Comparison of ENCODE assay signal across 10 mouse cellular contexts in genomic region chr17:70988337-70988767, GRCm38 (mm10). TPM values are rescaled to one million over a fixed set of nuclear protein-coding genes. Genes with fewer than 3 reads are reported as not detected.
A peak's percentile ranks its signal among the peaks of the same experiment; 100 is the strongest.
DNase-seq lines count a peak whose midpoint lies in the region; ATAC-seq and TF ChIP-seq lines count a peak whose summit lies in the region.
"Had no signal": no experiment of that assay in that cellular context is flagged by ENCODE, and none has a peak within 500 bp of the region (broad histone marks: within the 10 kb centered on the region; RNA-seq: fewer than 3 reads in every experiment).

No protein-coding gene starts in this region.

- no peak overlapping the region for H3K9ac ChIP-seq in liver, postnatal 0 days (replicated peaks)
- no peak overlapping the region for H3K9ac ChIP-seq in liver, embryonic 11.5 days (ENCODE audit: low read depth, low read length)
- 0 out of 2 replicates have a peak overlapping the region, but pooled peaks have one; percentile 96 for H3K9ac ChIP-seq in hindbrain, embryonic 13.5 days

- TF ChIP-seq POLR2A in myocyte (IDR thresholded peaks at IDR 0.05; ENCODE audit: insufficient read length, low read depth), result no peak

- peaks cover 51% of the 10 kb centered on the region for H3K79me2 ChIP-seq in myocyte (ENCODE audit: control insufficient read depth, insufficient read depth)

- no peak for TF ChIP-seq EP300 in liver, postnatal 0 days (IDR thresholded peaks at IDR 0.05; ENCODE audit: low read depth)

- no peak for DNase-seq in liver, postnatal 0 days
- no peak for DNase-seq in liver, embryonic 11.5 days (ENCODE audit: low spot score)
- peak; percentile 43 for DNase-seq in kidney, adult 11 months
- DNase-seq in gastrocnemius, postnatal 10 days, result no peak
- DNase-seq: embryo, embryonic 11 days; heart, adult 18-20 months had no signal

- peaks cover 45% of the 10 kb centered on the region for H3K4me1 ChIP-seq in liver, postnatal 0 days (ENCODE audit: insufficient read depth)
- peaks cover 18% of the 10 kb centered on the region for H3K4me1 ChIP-seq in liver, embryonic 11.5 days (replicated peaks; ENCODE audit: control insufficient read depth, insufficient read depth, low read length)
- peaks cover 33% of the 10 kb centered on the region for H3K4me1 ChIP-seq in hindbrain, embryonic 13.5 days (replicated peaks)

- no peak overlapping the region for H3K27ac ChIP-seq in liver, postnatal 0 days (ENCODE audit: low read depth)
- no peak overlapping the region for H3K27ac ChIP-seq in liver, embryonic 11.5 days (ENCODE audit: low read depth, low read length)
- H3K27ac ChIP-seq in hindbrain, embryonic 13.5 days, result no peak overlapping the region

- no peak for ATAC-seq in liver, postnatal 0 days
- ATAC-seq in liver, embryonic 11.5 days (replicated peaks; ENCODE audit: low FRiP score), result no peak
- ATAC-seq in hindbrain, embryonic 13.5 days (ENCODE audit: low FRiP score), result no peak
- ATAC-seq in erythroid progenitor cell, adult 5-6 weeks (replicated peaks; ENCODE audit: low FRiP score, poor library complexity, severe bottlenecking), result no peak
- ATAC-seq: forebrain, embryonic 14.5 days had no signal

- H3K36me3 ChIP-seq in liver, postnatal 0 days (replicated peaks; ENCODE audit: insufficient read depth, low read length), result peaks cover 9% of the 10 kb centered on the region
- peaks cover 10% of the 10 kb centered on the region for H3K36me3 ChIP-seq in liver, embryonic 11.5 days (ENCODE audit: control insufficient read depth, insufficient read depth, low read length)
- H3K36me3 ChIP-seq in hindbrain, embryonic 13.5 days, result peaks cover 17% of the 10 kb centered on the region
- peaks cover 31% of the 10 kb centered on the region for H3K36me3 ChIP-seq in myocyte (ENCODE audit: control insufficient read depth, insufficient read depth)

- H3K27me3 ChIP-seq in liver, postnatal 0 days (ENCODE audit: insufficient read depth, low read length), result no peaks in the 10 kb centered on the region
- no peaks in the 10 kb centered on the region for H3K27me3 ChIP-seq in liver, embryonic 11.5 days (replicated peaks; ENCODE audit: control insufficient read depth, insufficient read depth, low read length)
- H3K27me3 ChIP-seq in hindbrain, embryonic 13.5 days, result no peaks in the 10 kb centered on the region
- no peaks in the 10 kb centered on the region for H3K27me3 ChIP-seq in myocyte (ENCODE audit: control insufficient read depth, insufficient read depth, insufficient read length)

- TF ChIP-seq CTCF in liver, postnatal 0 days (IDR thresholded peaks at IDR 0.05; ENCODE audit: low read depth), result no peak

- no peak overlapping the region for H3K4me3 ChIP-seq in liver, postnatal 0 days (ENCODE audit: low read depth, low read length)
- no peak overlapping the region for H3K4me3 ChIP-seq in liver, embryonic 11.5 days (ENCODE audit: low read depth, low read length)
- no peak overlapping the region; the same call in 1 of the 2 replicates for H3K4me3 ChIP-seq in hindbrain, embryonic 13.5 days
- H3K4me3 ChIP-seq in myocyte, result no peak overlapping the region

- peak overlapping the region; percentile 92; the same call in 1 of the 2 replicates for H3K4me2 ChIP-seq in liver, postnatal 0 days (ENCODE audit: low read depth, low read length)
- H3K4me2 ChIP-seq in liver, embryonic 11.5 days, result no peak overlapping the region
- H3K4me2 ChIP-seq in hindbrain, embryonic 13.5 days, result peak overlapping the region; percentile 78; the same call in 1 of the 2 replicates
- no peak overlapping the region for H3K4me2 ChIP-seq in myocyte (ENCODE audit: low read depth)

- H3ac ChIP-seq in myocyte (ENCODE audit: control insufficient read depth, insufficient read length), result no peak overlapping the region

- H3K9me3 ChIP-seq in liver, postnatal 0 days (ENCODE audit: low read length), result no peaks in the 10 kb centered on the region
- H3K9me3 ChIP-seq in liver, embryonic 11.5 days (ENCODE audit: control insufficient read depth, low read length), result no peaks in the 10 kb centered on the region
- no peaks in the 10 kb centered on the region for H3K9me3 ChIP-seq in hindbrain, embryonic 13.5 days

- WGBS in liver, postnatal 0 days (ENCODE audit: insufficient replicate concordance), result 81% methylated on average over 12 of the region's 12 CpGs
- 85% methylated on average over 12 of the region's 12 CpGs for WGBS in liver, embryonic 11.5 days
- 90% methylated on average over 12 of the region's 12 CpGs for WGBS in hindbrain, embryonic 13.5 days

TF ChIP-seq in myocyte, 11 proteins besides CTCF, POLR2A, EP300 and RAD21:
- TF ChIP-seq MYOD1 (IDR thresholded peaks at IDR 0.05; ENCODE audit: control insufficient read depth in 1 of 3, insufficient read length in 2 of 3, low read depth in 2 of 3) (no peak), CEBPB (IDR thresholded peaks at IDR 0.05; ENCODE audit: insufficient read depth, poor library complexity, severe bottlenecking) (no peak), POLR2AphosphoS2 (IDR thresholded peaks at IDR 0.05; ENCODE audit: insufficient read length, low read depth) (peak; percentile 33), TCF3 (IDR thresholded peaks at IDR 0.05; ENCODE audit: insufficient read length, low read depth) (no peak), MYOG (IDR thresholded peaks at IDR 0.05; ENCODE audit: control insufficient read depth in 1 of 3, insufficient read depth in 1 of 3, insufficient read length in 2 of 3, low read depth in 2 of 3) (no peak), TCF12 (IDR thresholded peaks at IDR 0.05; ENCODE audit: insufficient read depth, poor library complexity, severe bottlenecking) (no peak), USF1 (IDR thresholded peaks at IDR 0.05; ENCODE audit: low read depth) (no peak)

RNA-seq across cellular contexts. Expression of gene Myom1, which starts 14.1 kb away (rescaled TPM):
- polyA plus RNA-seq in liver, postnatal 0 days (2015; fragmentation: Nextera tagmentation; extraction: Ambion mirVana), result 2.1 and 4.4 TPM in 2 replicates
- 5.8 and 7.3 TPM in 2 replicates for polyA plus RNA-seq in liver, embryonic 11.5 days (2014; fragmentation: Nextera tagmentation; extraction: Ambion mirVana)
- polyA plus RNA-seq in hindbrain, embryonic 13.5 days (2015; fragmentation: Nextera tagmentation; extraction: Ambion mirVana), result 1.2 and 1.6 TPM in 2 replicates
- 52.7 TPM for polyA plus RNA-seq in myocyte (2012; fragmentation: generic; extraction: Trizol)
- total RNA-seq in erythroid progenitor cell, adult 5-6 weeks (2015; ENCODE audit: low replicate concordance), result 0.42 TPM in 1 of 2 replicates, not detected in the other
- 2.1 TPM in 1 of 2 replicates, not detected in the other for total RNA-seq in erythroid progenitor cell, adult 5-6 weeks (2017; ENCODE audit: low replicate concordance)
- 1,000 to 10,000 TPM; 1,013 to 1,104 TPM for total RNA-seq in gastrocnemius, postnatal 10 days (2021)

RNA-seq across cellular contexts. Expression of gene Myl12a, which starts 14.3 kb away (rescaled TPM):
- 195 and 199 TPM in 2 replicates for polyA plus RNA-seq in liver, postnatal 0 days (2015; fragmentation: Nextera tagmentation; extraction: Ambion mirVana)
- 428 and 442 TPM in 2 replicates for polyA plus RNA-seq in liver, embryonic 11.5 days (2014; fragmentation: Nextera tagmentation; extraction: Ambion mirVana)
- polyA plus RNA-seq in hindbrain, embryonic 13.5 days (2015; fragmentation: Nextera tagmentation; extraction: Ambion mirVana), result 153 and 157 TPM in 2 replicates
- polyA plus RNA-seq in myocyte (2012; fragmentation: generic; extraction: Trizol), result 880 TPM
- total RNA-seq in erythroid progenitor cell, adult 5-6 weeks (2015; ENCODE audit: low replicate concordance), result 108 and 111 TPM in 2 replicates
- total RNA-seq in erythroid progenitor cell, adult 5-6 weeks (2017; ENCODE audit: low replicate concordance), result 28.0 and 45.2 TPM in 2 replicates
- total RNA-seq in gastrocnemius, postnatal 10 days (2021), result 100 to 1,000 TPM; 650 to 696 TPM

Comparison
In these comparisons a context has a peak if more than half of its experiments do, and no peak if none do; other contexts are left out.
1. H3K4me2 ChIP-seq: peak in liver, postnatal 0 days (single experiment) and hindbrain, embryonic 13.5 days (single experiment); none in liver, embryonic 11.5 days (single experiment) and myocyte (single experiment).